ENCODE assay signal across 22 mouse cellular contexts in the genomic region with DNA sequence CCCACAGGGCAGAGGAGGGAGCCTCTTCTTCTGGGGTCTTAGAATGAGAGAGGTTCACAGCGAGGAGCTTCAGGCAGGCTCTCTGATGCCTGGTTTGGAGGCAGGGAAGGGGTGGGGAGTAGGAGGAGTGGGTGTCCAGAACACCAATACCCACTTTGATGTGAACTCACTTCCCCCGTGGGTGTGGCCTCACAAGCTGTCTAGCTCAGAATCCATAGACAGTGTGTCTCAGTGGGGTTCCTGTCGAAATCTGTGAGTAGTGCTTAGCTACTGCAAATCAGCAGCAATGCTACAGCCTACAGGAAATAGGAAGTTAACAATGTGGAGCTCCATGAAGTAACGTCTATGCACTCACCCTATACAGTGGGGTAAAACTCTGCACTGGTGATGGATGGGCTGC.
"Had no signal": no experiment of that assay in that cellular context is flagged by ENCODE, and none has a peak within 500 bp of the region (broad histone marks: within the 10 kb centered on the region; RNA-seq: fewer than 3 reads in every experiment).

No protein-coding gene starts in this region.

- H3K4me2 ChIP-seq: kidney, embryonic 15.5 days; limb, embryonic 12.5 days; limb, embryonic 15.5 days; liver, embryonic 11.5 days; midbrain, embryonic 11.5 days had no signal

- DNase-seq: kidney, adult 11 months; kidney, adult 8-10 months; kidney, postnatal 10 days; kidney, postnatal 36 days; layer of hippocampus, postnatal 36 days; liver, postnatal 0 days; lung, postnatal 36 days; midbrain, embryonic 14.5 days; right cerebral cortex, adult 18-20 months; right cerebral cortex, postnatal 14 days; right cerebral cortex, postnatal 4 days; thymus, adult 2 months; thymus, postnatal 14 days; thymus, postnatal 4 days had no signal

- ATAC-seq: liver, postnatal 0 days had no signal

- H3K4me3 ChIP-seq: kidney, embryonic 15.5 days; left cerebral cortex, adult 2 months; limb, embryonic 12.5 days; limb, embryonic 15.5 days had no signal

- H3K9me3 ChIP-seq: kidney, embryonic 15.5 days; limb, embryonic 12.5 days; limb, embryonic 15.5 days had no signal

- H3K36me3 ChIP-seq: kidney, embryonic 15.5 days; limb, embryonic 12.5 days; limb, embryonic 15.5 days had no signal

- H3K4me1 ChIP-seq: kidney, embryonic 15.5 days; limb, embryonic 12.5 days had no signal

- H3K27ac ChIP-seq: kidney, embryonic 15.5 days; left cerebral cortex, adult 2 months; limb, embryonic 12.5 days; limb, embryonic 15.5 days; liver, embryonic 14.5 days; stomach, postnatal 0 days had no signal

- H3K27me3 ChIP-seq: kidney, embryonic 15.5 days; limb, embryonic 12.5 days; limb, embryonic 15.5 days had no signal

- H3K9ac ChIP-seq: kidney, embryonic 15.5 days; limb, embryonic 12.5 days; limb, embryonic 15.5 days; liver, embryonic 14.5 days; liver, postnatal 0 days had no signal
